Mouse (Mus musculus) midbrain, embryonic 14.5 days (tissue): ENCODE measurements around the gene Gm21885. TPM values are rescaled to one million over a fixed set of nuclear protein-coding genes. Genes with fewer than 3 reads are reported as not detected.

Experiments
- ATAC-seq: fragments of 200-750 bp; cut with Nextera tagmentation; 2 replicates; pipeline ENCODE4 v1.8.0; 2017; ENCODE audit warnings: moderate number of reproducible peaks, moderate library complexity; ENCODE audit not compliant: low FRiP score, low TSS enrichment
- DNase-seq: peaks from one replicate; pipeline ENCODE4 v3.0.0-alpha.2; 2015
- H3K27ac ChIP-seq: fragments of 300-500 bp; sonication (generic); replicated peaks from 2 replicates; pipeline ENCODE4 v1.5.1; 2014; ENCODE audit warnings: mild to moderate bottlenecking, low read depth, low read length, moderate library complexity
- H3K27me3 ChIP-seq: fragments of 300-500 bp; sonication (generic); 2 replicates; pipeline ENCODE4 v1.6.1; 2014; ENCODE audit warnings: low read length, control low read depth, mixed read lengths; ENCODE audit not compliant: control insufficient read depth, insufficient read depth
- H3K36me3 ChIP-seq: fragments of 300-500 bp; sonication (generic); 2 replicates; pipeline ENCODE4 v1.6.1; 2014; ENCODE audit warnings: low read length, control low read depth; ENCODE audit not compliant: control insufficient read depth, insufficient read depth
- H3K4me1 ChIP-seq: fragments of 300-500 bp; sonication (generic); 2 replicates; pipeline ENCODE4 v1.6.1; 2014; ENCODE audit warnings: mild to moderate bottlenecking, antibody characterized with exemption, low read length, control low read depth; ENCODE audit not compliant: control insufficient read depth, insufficient read depth
- H3K4me2 ChIP-seq: fragments of 300-500 bp; sonication (generic); 2 replicates; pipeline ENCODE4 v1.6.1; 2014; ENCODE audit warnings: mild to moderate bottlenecking, low read length, moderate library complexity
- H3K4me3 ChIP-seq: fragments of 300-500 bp; sonication (generic); replicated peaks from 2 replicates; pipeline ENCODE4 v1.5.1; 2014; ENCODE audit warnings: low read depth, low read length
- H3K9ac ChIP-seq: fragments of 300-500 bp; sonication (generic); replicated peaks from 2 replicates; pipeline ENCODE4 v1.6.1; 2014; ENCODE audit warnings: mild to moderate bottlenecking, low read length, moderate library complexity
- H3K9me3 ChIP-seq: fragments of 300-500 bp; sonication (generic); 2 replicates; pipeline ENCODE4 v1.6.1; 2016; ENCODE audit warnings: low read length, control low read depth, mixed read lengths; ENCODE audit not compliant: control insufficient read depth
- WGBS: fragments of 180-500 bp; shearing (Covaris S2); extraction: QIAGEN DNeasy Blood & Tissue Kit; methylation state at CpG from one replicate; pipeline ENCODE4 v1.1.7; 2014; 5-methylcytosine and 5-hydroxymethylcytosine counted together
- polyA plus RNA-seq: library from polyadenylated mRNA; unstranded; fragments of >200 nt; fragmentation: Nextera tagmentation; extraction: Ambion mirVana; gene quantifications from 2 replicates; pipeline ENCODE4 v1.2.1, GENCODE M21; 2014

Gene Gm21885
- polyA plus RNA-seq, 1 experiment from 2014 or later: 0.57 TPM

DNA sequence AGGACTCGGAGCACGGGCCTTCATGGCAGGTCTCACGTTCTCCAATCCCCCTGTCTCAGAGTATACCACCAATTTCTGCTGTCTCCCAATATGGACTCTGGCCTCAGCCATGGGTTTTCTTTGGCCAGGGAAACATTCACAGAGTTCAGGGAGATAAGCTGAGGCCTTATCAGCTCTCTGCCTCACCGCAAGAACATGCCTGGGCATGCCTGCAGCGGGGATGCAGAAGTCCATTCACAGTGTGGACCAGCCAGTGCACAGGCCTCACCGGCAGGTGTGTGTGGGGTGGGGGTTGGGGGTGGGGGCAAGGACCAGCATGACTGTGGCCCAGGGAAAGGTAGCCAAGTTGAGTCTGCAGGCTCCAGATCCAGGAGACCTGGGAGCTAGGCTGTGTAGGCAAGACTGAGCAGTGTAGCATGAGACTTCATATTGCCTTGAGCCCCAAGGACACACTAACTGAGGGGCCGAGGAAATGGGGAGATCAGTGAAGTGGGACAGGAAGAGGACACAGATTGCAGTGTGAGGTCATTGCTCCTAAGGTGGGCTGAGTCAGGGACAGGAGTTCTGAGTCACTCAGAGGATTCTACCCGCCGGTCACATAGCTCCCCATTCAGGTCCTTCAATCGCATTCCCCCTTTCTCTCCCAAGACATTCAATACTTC is 7.3 kb upstream of the Gm21885 start:
- no peak overlapping the region for H3K9ac ChIP-seq
- no peaks in the 10 kb centered on the region for H3K27me3 ChIP-seq
- no peak overlapping the region for H3K27ac ChIP-seq
- H3K36me3 ChIP-seq: no peaks in the 10 kb centered on the region
- no peak for DNase-seq
- 92% methylated on average over 10 of the region's 10 CpGs for WGBS
- ATAC-seq: no peak
- H3K4me2 ChIP-seq: no peak overlapping the region
- 0 out of 2 replicates have a peak, but pooled peaks cover 3% of the 10 kb centered on the region for H3K4me1 ChIP-seq
- H3K4me3 ChIP-seq: no peak overlapping the region
- H3K9me3 ChIP-seq: no peaks in the 10 kb centered on the region

DNA sequence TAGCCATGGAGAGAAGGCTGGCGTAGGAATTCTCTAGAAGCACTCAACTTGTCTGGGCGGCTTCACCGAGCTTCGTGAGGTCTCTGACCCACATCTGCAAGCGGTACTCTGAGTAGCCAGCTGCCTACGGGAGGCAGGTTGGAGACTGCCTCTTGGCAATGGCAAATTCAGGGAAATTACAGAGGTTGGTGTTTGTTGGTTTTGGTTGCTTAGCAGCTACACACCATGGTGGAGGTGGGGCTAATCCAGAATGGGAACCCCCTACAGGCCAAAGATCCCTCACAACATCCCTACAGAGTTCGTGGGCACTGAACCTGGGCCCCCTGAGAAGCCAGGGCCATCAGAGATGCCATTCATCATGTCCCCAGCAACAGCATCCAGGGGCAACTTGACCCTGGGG is 6.4 kb upstream of the Gm21885 start:
- 82% methylated on average over 7 of the region's 7 CpGs for WGBS
- Histone ChIP-seq H3K4me2 (no peak overlapping the region), H3K36me3 (no peaks in the 10 kb centered on the region)

DNA sequence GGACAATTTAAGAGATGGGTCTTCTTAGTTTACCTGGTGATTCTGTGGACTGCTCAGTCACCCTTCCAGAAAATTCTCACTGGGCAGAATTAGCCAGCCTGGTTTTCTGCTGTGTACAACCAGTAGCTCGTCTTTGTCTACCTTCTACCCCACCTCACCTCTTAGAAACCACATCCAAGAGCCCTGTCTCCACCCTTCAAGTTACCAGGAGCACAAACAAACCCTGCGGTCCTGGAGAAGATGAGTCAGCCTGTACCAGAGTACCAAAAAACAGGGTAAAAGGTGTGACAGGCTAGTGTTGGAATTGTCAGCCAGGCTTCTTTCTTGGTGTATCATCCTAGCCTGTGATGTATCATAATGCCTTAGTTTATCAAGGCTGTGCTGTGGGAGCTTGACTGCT is 6.0 kb upstream of the Gm21885 start:
- no peaks in the 10 kb centered on the region for H3K36me3 ChIP-seq

More for the DNA sequence above, 6.4 kb upstream of the Gm21885 start:
- no peak overlapping the region for H3K9ac ChIP-seq
- ATAC-seq (no peak), DNase-seq (no peak)
- no peak overlapping the region for H3K4me3 ChIP-seq
- H3K9me3 ChIP-seq: no peaks in the 10 kb centered on the region
- H3K27ac ChIP-seq: no peak overlapping the region
- H3K27me3 ChIP-seq: no peaks in the 10 kb centered on the region
- 0 out of 2 replicates have a peak, but pooled peaks cover 3% of the 10 kb centered on the region for H3K4me1 ChIP-seq

GRCm38 (mm10) chr11:94276869-94277337 is 4.8 kb upstream of the Gm21885 start:
- 6% methylated on average over 20 of the region's 20 CpGs for WGBS
- H3K27ac ChIP-seq: no peak overlapping the region
- peak overlapping the region; percentile 40 for H3K9ac ChIP-seq
- H3K4me3 ChIP-seq: peak overlapping the region; percentile 20
- peak overlapping the region; percentile 55 for H3K4me2 ChIP-seq
- H3K27me3 ChIP-seq: no peaks in the 10 kb centered on the region
- no peaks in the 10 kb centered on the region for H3K36me3 ChIP-seq
- 0 out of 2 replicates have a peak, but pooled peaks cover 3% of the 10 kb centered on the region for H3K4me1 ChIP-seq
- DNase-seq (peak; percentile 96), ATAC-seq (peak; percentile 77)
- no peaks in the 10 kb centered on the region for H3K9me3 ChIP-seq

More for the DNA sequence above, 6.0 kb upstream of the Gm21885 start:
- WGBS: 95% methylated on average over 2 of the region's 2 CpGs
- 0 out of 2 replicates have a peak, but pooled peaks cover 3% of the 10 kb centered on the region for H3K4me1 ChIP-seq
- no peak overlapping the region for H3K27ac ChIP-seq
- H3K9me3 ChIP-seq: no peaks in the 10 kb centered on the region
- H3K9ac ChIP-seq: no peak overlapping the region
- no peak overlapping the region for H3K4me3 ChIP-seq
- no peak for ATAC-seq
- no peak for DNase-seq
- no peaks in the 10 kb centered on the region for H3K27me3 ChIP-seq
- no peak overlapping the region for H3K4me2 ChIP-seq

GRCm38 (mm10) chr11:94282291-94282690 is 618 bp downstream of the Gm21885 start:
- H3K27me3 ChIP-seq: no peaks in the 10 kb centered on the region
- no peak overlapping the region for H3K27ac ChIP-seq
- H3K9ac ChIP-seq: no peak overlapping the region
- H3K4me3 ChIP-seq: no peak overlapping the region
- 76% methylated on average over 5 of the region's 5 CpGs for WGBS
- no peak overlapping the region for H3K4me2 ChIP-seq
- no peaks in the 10 kb centered on the region for H3K4me1 ChIP-seq
- DNase-seq (no peak), ATAC-seq (no peak)
- no peaks in the 10 kb centered on the region for H3K9me3 ChIP-seq
- peaks cover 29% of the 10 kb centered on the region for H3K36me3 ChIP-seq

DNA sequence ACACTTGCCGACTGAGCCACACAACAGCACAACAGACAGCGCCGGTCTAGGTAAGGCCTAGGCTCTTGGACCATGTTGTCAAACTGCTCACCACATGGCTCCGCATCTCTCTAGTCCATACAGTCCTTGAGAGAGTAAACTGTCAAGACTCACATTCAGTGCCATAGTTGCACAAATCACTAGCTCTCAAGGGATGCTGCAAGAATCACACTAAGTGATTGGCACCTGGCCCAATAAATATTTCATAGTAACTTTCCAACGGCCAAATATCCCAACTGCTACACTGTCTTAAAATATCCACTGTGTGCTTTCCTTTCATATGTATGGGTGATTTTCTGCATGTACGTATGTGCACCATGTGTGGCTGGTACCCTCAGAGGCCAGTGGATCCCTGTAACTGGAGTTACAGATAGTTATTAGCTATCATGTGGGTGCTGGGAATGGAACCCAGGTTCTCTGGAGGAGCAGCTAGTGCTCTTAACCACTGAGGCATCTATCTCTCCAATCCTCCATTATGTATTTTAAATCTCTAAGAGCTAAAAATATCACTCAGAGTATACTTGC is 1.9 kb downstream of the Gm21885 start:
- Histone ChIP-seq H3K9me3 (no peaks in the 10 kb centered on the region), H3K4me1 (no peaks in the 10 kb centered on the region), H3K27me3 (no peaks in the 10 kb centered on the region), H3K9ac (no peak overlapping the region), H3K27ac (no peak overlapping the region), H3K4me3 (no peak overlapping the region), H3K36me3 (peaks cover 41% of the 10 kb centered on the region), H3K4me2 (no peak overlapping the region)
- ATAC-seq (no peak), DNase-seq (no peak)
- WGBS: 96% methylated on average over 6 of the region's 6 CpGs

DNA sequence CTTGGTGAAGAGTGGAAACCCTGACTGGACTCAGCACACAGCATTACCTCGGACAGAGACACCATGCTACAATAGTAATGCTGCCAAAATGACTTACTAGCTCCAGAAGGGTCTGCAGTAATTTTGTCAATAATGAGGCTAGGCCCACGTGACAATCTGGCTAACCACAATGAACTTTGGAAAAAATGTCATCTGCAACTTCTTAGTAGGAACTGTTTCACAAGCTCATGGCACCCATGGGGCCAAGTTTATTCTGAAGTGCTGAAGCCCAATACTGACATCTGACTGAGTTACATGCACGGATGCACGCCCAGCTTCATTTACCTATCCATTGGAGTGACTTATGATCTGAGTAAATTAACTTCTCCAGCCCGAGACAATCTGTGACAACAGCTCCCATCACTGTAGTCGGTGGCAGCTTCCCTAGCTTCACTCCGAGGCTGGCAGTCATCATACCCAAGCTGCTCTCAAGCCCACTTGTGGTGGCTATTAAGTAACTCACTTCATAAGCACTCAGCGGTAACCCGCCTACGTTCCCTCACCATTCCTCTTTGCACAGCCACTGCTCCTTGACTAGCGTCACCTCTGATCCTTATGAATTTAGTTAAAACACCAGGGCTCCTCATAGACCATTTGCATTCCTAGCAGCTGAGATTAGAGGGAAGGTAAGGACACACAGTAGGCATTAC is 4.4 kb downstream of the Gm21885 start:
- Histone ChIP-seq H3K9ac (no peak overlapping the region), H3K27ac (no peak overlapping the region), H3K4me3 (no peak overlapping the region), H3K4me1 (no peaks in the 10 kb centered on the region), H3K27me3 (no peaks in the 10 kb centered on the region), H3K4me2 (no peak overlapping the region), H3K9me3 (no peaks in the 10 kb centered on the region), H3K36me3 (peaks cover 65% of the 10 kb centered on the region)
- no peak for ATAC-seq
- DNase-seq: no peak
- 95% methylated on average over 11 of the region's 11 CpGs for WGBS

- no peaks in the 10 kb centered on the region for H3K4me1 ChIP-seq
- no peak for ATAC-seq
- no peak for DNase-seq
- no peak overlapping the region for H3K4me3 ChIP-seq
- peaks cover 74% of the 10 kb centered on the region for H3K36me3 ChIP-seq
- H3K9ac ChIP-seq: no peak overlapping the region
- WGBS: 93% methylated on average over 5 of the region's 5 CpGs
- H3K27me3 ChIP-seq: no peaks in the 10 kb centered on the region
- no peaks in the 10 kb centered on the region for H3K9me3 ChIP-seq
- H3K27ac ChIP-seq: no peak overlapping the region
- no peak overlapping the region for H3K4me2 ChIP-seq
Measured at GRCm38 (mm10) chr11:94287105-94287504, 5.4 kb downstream of the Gm21885 start.
